Mouse (Mus musculus) spleen, postnatal 10 days (tissue): ENCODE measurements around the gene Slc46a1.

Experiments
- DNase-seq, 2 experiments: peaks; one replicate each; pipeline ENCODE4 v3.0.0; 2021 to 2022; ENCODE audit warnings: low spot score in 2 of 2

Gene Slc46a1

DNA sequence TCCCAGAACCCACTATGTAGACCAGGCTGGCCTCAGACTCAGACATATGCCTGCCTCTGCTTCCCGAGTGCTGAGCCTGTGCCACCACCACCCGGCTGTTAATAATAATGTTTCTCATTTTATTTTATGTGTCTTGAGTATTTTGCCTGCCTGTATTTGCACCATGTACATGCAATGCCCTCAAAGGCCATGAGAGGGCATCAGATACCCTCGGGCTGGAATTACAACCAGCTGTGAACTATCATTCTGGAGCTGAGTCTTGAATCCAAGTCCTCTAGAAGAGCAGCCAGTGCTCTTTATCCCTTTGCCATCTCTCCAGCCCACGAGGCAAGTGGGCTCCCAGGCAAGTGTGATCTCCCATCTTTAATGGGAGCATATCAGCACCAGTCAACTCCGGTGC is 10.2 kb upstream of the Slc46a1 start:
- peak; percentile 21 to 56 for DNase-seq

GRCm38 (mm10) chr11:78458740-78459139 is 6.8 kb upstream of the Slc46a1 start:
- DNase-seq = no peak

DNA sequence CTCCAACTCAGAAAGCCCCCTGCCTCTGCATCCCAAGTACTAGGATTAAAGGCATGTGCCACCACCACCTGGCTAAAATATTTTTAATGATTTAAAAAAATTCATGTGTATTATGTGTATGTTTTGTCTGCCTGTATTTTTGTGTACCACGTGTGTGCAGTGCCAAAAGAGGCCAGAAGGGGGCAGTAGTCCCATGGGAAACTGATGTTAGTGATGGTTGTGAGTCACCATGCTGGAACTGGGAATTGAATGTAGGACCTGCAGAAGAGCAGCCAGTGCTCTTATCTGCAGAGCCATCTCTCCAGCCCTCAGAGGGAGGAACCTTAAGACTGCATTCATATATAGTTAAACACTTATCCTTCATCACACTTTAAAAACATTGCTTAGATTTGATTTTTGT is 3.6 kb upstream of the Slc46a1 start:
- DNase-seq = no peak

- no peak for DNase-seq
These were observed 2.8 kb upstream of the Slc46a1 start for GRCm38 (mm10) chr11:78462669-78463068.

DNA sequence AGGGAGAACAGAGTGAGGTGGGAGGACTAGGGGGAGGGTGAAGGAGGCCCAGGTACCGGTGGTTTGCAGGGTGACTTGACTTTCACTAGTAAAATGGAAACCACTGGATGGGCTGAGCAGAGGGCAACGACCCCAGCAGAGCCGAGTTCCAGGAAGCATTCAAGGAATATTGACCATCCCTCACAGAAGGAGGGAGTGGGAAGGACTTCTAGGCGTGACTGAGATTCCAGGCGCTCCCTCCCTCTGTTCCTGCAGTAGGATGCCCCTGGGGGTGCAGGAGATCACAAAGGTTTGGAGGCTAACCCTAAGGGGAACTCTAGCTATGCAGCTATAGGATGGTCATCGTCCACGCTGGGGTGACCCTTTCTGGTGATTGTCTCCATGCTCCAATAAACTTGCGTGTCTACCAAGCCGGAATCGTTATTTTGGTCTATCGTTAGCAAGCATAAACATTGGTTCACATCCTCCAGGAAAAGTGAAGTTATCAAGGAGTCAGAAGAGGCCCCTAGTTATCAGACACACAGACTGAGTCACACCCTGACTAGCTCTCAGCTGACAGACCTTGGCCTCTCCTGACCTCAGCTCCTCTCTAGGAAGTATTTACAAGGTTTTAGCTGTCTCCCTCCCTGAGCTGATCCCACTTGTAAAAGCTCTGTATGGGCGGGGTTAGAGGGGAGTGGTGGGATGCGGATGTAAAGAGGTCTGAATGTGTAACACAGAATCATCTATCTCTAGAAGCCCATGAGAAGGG is 2.0 kb upstream of the Slc46a1 start:
- DNase-seq = no peak

- DNase-seq = no peak
These were observed 381 bp upstream of the Slc46a1 start for GRCm38 (mm10) chr11:78465116-78465515.

- DNase-seq = no peak
These were observed 880 bp downstream of the Slc46a1 start for GRCm38 (mm10) chr11:78466242-78466912.

DNA sequence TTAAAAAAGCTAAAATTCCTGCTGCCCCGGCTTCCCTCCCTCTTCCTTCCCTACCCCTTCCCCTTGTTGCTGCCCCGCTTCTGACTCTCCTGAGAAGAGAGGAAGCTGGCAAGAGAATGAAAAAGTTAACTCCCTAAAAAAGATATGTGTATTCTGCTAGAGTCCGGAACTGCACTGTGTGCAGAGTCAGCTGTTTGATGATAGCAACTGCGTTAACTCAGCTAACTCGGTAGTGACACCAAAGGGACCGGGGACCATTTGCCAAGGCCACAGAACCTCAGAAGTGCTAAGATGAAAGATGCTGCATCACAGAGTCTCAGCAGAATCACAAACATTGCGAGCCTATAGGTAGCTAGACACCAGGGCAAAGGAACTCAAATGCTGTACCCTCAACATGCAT is 2.0 kb downstream of the Slc46a1 start:
- no peak for DNase-seq

GRCm38 (mm10) chr11:78467932-78468331 is 2.4 kb downstream of the Slc46a1 start:
- DNase-seq = no peak

DNA sequence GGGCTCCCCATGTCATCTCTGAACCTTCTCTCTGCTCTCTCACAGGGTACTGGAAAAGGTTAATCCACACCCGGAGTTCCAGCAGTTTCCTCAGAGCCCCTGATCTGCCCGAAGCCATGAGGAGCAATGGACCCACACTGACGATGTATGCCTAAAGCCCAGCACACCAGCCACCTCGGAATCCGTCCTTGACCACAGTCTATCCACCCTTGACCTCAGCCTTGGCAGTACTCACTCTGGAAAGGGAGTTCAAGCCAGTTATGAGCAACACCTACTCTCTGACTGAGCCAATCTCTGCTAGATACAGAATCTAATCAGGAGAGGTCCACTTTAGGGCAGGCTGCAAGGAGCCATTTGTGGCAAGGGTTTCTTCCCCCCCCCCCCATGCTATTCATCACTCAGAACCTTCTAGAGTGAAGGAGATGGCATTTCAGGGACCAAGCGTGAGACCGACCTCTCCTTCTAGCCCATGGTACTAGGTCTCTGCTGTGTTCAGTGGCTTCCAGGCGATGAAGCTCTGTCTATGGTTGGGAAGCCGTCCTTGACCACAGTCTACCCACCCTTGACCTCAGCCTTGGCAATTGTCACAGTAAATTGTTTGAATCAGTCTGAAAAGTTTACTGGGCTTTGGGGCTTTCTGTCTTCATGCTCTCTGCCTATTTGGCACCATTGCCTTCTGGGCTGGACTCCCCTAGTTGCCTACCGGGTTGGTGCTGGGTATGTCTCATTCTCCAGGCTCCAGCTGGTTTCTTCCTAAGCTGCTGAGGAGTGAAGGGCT is 6.0 kb downstream of the Slc46a1 start:
- DNase-seq = no peak

DNA sequence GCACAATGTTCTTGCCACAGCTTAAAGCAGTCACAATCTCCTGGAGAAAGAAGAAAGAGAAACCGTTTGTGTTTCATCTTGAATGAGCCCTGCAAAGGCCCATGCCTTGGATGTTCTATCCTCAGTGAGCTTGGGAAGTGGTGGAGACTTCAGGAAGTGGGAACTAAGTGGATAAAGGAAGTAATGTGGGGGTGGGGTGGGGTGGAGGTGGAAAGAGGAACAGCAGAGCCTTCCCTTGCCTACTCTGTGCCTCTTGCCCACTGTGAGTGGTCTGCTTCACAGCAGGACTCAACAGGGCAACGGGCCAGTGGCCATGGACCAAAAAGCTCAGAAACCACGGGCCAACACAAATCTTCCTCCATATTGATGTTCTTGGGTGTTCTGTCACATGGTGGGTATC is 9.8 kb downstream of the Slc46a1 start:
- no peak for DNase-seq

GRCm38 (mm10) chr11:78483639-78484038 is 18.1 kb downstream of the Slc46a1 start:
- DNase-seq = no peak

GRCm38 (mm10) chr11:78488168-78488567 is 22.7 kb downstream of the Slc46a1 start:
- peak; percentile 47 to 74 for DNase-seq

DNA sequence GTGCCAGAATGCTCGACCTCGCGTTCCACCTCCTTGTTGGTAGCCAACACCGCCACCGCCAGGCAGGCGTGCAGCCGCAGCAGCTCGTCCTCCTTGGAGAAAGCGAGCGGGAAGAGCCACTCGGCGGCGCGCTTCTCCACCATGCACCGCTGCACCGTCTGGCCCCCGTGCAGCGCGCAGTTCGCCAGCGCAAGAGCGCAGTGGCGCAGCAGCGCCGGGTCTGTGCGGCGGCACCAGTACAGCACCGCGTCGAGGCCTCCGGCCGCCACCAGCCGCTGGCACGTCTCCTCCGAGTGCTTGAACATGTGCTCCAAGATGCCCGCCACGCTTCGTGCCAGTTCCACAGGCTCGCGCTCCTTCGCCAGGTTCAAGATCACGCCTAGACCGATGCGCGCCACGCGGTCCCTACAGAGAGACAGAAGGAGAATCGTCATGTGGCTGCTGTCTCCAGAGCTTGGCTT is 25.3 kb downstream of the Slc46a1 start:
- no peak for DNase-seq

DNA sequence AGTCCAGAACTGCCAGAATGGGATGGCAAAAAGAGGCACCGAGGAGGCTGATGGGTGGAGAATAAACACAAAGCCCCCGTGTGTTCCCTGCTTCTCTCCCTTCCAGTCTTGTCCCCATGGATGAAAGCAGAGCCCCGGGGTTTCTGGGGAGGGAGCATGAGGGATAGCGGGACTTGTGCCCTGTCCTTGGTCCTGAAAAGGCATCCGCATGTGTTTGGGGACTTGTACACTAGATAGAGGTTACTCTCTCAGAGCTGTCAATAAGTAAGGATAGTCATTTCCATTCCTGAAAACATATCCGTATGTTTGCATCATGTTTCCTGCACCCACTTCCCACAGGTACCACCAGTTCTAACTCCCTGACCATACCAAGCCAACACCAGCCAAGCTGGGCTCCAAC is 30.4 kb downstream of the Slc46a1 start:
- peak in 1 of 2 experiments; percentile 52 for DNase-seq

DNA sequence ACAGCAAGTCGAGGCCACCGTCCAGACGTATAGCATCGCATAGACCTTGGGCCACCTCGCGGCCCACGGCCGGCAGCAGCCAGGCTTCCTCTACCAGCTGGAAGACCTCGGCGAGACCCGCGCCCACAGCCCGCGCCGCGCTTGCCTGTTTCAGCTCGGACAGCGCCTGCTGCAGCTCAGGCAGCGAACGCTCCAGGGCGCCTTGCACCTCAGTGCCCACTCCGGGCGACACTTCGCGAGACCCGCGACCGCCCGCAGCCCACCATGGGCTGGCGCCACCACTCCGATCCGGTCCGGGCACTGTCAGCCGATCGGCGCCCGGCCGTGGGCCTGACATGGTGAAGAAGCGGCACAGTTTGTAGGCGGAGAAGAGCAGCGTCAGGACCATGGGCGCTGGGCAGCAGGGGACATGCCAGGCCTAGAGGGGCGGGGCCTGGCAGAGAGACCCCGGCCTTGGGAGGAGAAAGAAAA is 31.6 kb downstream of the Slc46a1 start:
- peak in 1 of 2 experiments; percentile 37 for DNase-seq

- DNase-seq = peak; percentile 78 to 96
These were observed 32.3 kb downstream of the Slc46a1 start, which contains the start of gene Sarm1 for GRCm38 (mm10) chr11:78497544-78498522. Sarm1 (minus strand) TSS chr11:78497754.

DNA sequence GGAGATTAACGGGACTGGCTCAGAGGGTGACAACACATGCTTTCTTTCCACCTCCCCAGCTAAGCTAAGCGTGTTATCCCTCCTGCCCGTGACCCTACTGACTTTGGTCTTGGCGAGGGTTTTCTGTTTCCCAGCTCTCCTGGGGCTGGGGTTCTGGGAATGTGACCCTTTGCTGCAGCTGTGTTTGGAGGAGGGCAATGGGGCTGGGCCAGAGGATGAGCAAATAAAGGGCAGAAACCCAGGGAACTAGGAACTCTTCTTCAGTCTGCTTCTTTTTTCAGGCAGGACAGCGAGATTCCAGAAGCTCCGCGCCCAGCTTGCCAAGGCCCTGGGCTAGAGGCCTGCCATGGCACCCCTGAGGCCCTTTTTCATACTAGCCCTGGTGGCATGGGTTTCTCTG is 33.5 kb downstream of the Slc46a1 start, which contains the start of gene Vtn:
Vtn (plus strand) TSS at position 88 of the 400 bp plus-strand sequence.
- no peak for DNase-seq

GRCm38 (mm10) chr11:78499543-78499942 is 34.0 kb downstream of the Slc46a1 start:
- no peak for DNase-seq

GRCm38 (mm10) chr11:78500623-78501202 is 35.2 kb downstream of the Slc46a1 start:
- DNase-seq = no peak

DNA sequence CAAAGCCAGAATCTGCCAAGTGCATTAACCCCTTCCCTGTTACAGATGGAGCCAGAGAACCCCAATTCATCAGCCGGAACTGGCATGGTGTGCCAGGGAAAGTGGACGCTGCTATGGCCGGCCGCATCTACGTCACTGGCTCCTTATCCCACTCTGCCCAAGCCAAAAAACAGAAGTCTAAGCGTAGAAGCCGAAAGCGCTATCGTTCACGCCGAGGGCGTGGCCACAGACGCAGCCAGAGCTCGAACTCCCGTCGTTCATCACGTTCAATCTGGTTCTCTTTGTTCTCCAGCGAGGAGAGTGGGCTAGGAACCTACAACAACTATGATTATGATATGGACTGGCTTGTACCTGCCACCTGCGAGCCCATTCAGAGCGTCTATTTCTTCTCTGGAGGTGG is 36.0 kb downstream of the Slc46a1 start:
- DNase-seq = no peak
